Mouse (Mus musculus): ENCODE measurements around the gene Boll.

Gene Boll

GRCm38 (mm10) chr1:55238496-55238895, 124.8 kb downstream of the Boll start:
- DNase-seq (ENCODE audit: low spot score): no peak

- DNase-seq (ENCODE audit: low spot score): no peak
Measured at GRCm38 (mm10) chr1:55237643-55238161, 125.6 kb downstream of the Boll start.

- DNase-seq (ENCODE audit: low spot score): peak; percentile 94
Measured at GRCm38 (mm10) chr1:55236890-55237642, 126.2 kb downstream of the Boll start, which contains the start of gene Mars2. Gene Mars2 (plus strand): TSS chr1:55237177.

- DNase-seq (ENCODE audit: low spot score): no peak
Measured at GRCm38 (mm10) chr1:55236487-55236886, 126.8 kb downstream of the Boll start.

GRCm38 (mm10) chr1:55234910-55235520, 128.3 kb downstream of the Boll start:
- no peak for DNase-seq (ENCODE audit: low spot score)

- DNase-seq (ENCODE audit: low spot score): no peak
Measured at GRCm38 (mm10) chr1:55228256-55228884, 134.9 kb downstream of the Boll start.

GRCm38 (mm10) chr1:55227376-55227775, 135.9 kb downstream of the Boll start:
- DNase-seq (ENCODE audit: low spot score): no peak

- no peak for DNase-seq (ENCODE audit: low spot score)
Measured at GRCm38 (mm10) chr1:55226011-55226857, 137.0 kb downstream of the Boll start, which contains the start of gene Rftn2. Gene Rftn2 (minus strand): TSS chr1:55226782.

- DNase-seq (ENCODE audit: low spot score): no peak
Measured at GRCm38 (mm10) chr1:55225398-55225797, 137.9 kb downstream of the Boll start.

- DNase-seq (ENCODE audit: low spot score): no peak
Measured at GRCm38 (mm10) chr1:55224111-55224510, 139.2 kb downstream of the Boll start.

- no peak for DNase-seq (ENCODE audit: low spot score)
Measured at GRCm38 (mm10) chr1:55223026-55223425, 140.2 kb downstream of the Boll start.

GRCm38 (mm10) chr1:55221352-55221751, 141.9 kb downstream of the Boll start:
- DNase-seq (ENCODE audit: low spot score): no peak

GRCm38 (mm10) chr1:55217191-55217590, 146.1 kb downstream of the Boll start:
- no peak for DNase-seq (ENCODE audit: low spot score)

GRCm38 (mm10) chr1:55215185-55215813, 148.0 kb downstream of the Boll start:
- DNase-seq (ENCODE audit: low spot score): no peak

GRCm38 (mm10) chr1:55213936-55214335, 149.3 kb downstream of the Boll start:
- no peak for DNase-seq (ENCODE audit: low spot score)

GRCm38 (mm10) chr1:55213475-55213874, 149.8 kb downstream of the Boll start:
- no peak for DNase-seq (ENCODE audit: low spot score)

GRCm38 (mm10) chr1:55212771-55213170, 150.5 kb downstream of the Boll start:
- DNase-seq (ENCODE audit: low spot score): no peak

GRCm38 (mm10) chr1:55211081-55211480, 152.2 kb downstream of the Boll start:
- no peak for DNase-seq (ENCODE audit: low spot score)

- DNase-seq (ENCODE audit: low spot score): no peak
Measured at GRCm38 (mm10) chr1:55210202-55210965, 152.9 kb downstream of the Boll start.

GRCm38 (mm10) chr1:55208500-55209140, 154.6 kb downstream of the Boll start:
- no peak for DNase-seq (ENCODE audit: low spot score)

Measured in ovary, postnatal 36 days (tissue).